Mouse (Mus musculus): Measurements from ENCODE around the gene Baz2b.

GRCm38 (mm10) chr2:60221954-60222353, 12.3 kb upstream of the Baz2b start:
- TF ChIP-seq POLR2A (IDR thresholded peaks at IDR 0.05; ENCODE audit: low read depth, low read length), result no peak
- no peak for TF ChIP-seq CTCF (IDR thresholded peaks at IDR 0.05; ENCODE audit: extremely low read depth, insufficient read depth, insufficient read length, insufficient replicate concordance)
